Mouse (Mus musculus): Measurements from ENCODE around the gene Nup62.

Gene Nup62

GRCm38 (mm10) chr7:44818164-44818563 is 2.3 kb downstream of the Nup62 start:
- intact Hi-C loops (cut with DNase I): no loop called here

- intact Hi-C loops (cut with DNase I): no loop called here
These were observed 2.9 kb downstream of the Nup62 start for GRCm38 (mm10) chr7:44818751-44819235.

- intact Hi-C loops (cut with DNase I): no loop called here
These were observed 3.5 kb downstream of the Nup62 start for GRCm38 (mm10) chr7:44819391-44819790.

GRCm38 (mm10) chr7:44819863-44820262 is 4.0 kb downstream of the Nup62 start:
- intact Hi-C loops (cut with DNase I): no loop called here

- intact Hi-C loops (cut with DNase I): no loop called here
These were observed 4.6 kb downstream of the Nup62 start for GRCm38 (mm10) chr7:44820525-44820924.

- intact Hi-C loops (cut with DNase I): no loop called here
These were observed 6.0 kb downstream of the Nup62 start for GRCm38 (mm10) chr7:44821666-44822448.

- intact Hi-C loops (cut with DNase I): no loop called here
These were observed 7.5 kb downstream of the Nup62 start for GRCm38 (mm10) chr7:44823409-44823808.

GRCm38 (mm10) chr7:44824872-44825271 is 9.0 kb downstream of the Nup62 start:
- intact Hi-C loops (cut with DNase I): loop anchor here (2.0 kb wide), 1 partner anchor 100 kb away; no protein-coding TSS in a partner anchor

GRCm38 (mm10) chr7:44826771-44827170 is 10.9 kb downstream of the Nup62 start:
- intact Hi-C loops (cut with DNase I): no loop called here

- intact Hi-C loops (cut with DNase I): no loop called here
These were observed 12.8 kb downstream of the Nup62 start for GRCm38 (mm10) chr7:44828706-44829105.

GRCm38 (mm10) chr7:44832763-44833162 is 16.9 kb downstream of the Nup62 start:
- intact Hi-C loops (cut with DNase I): no loop called here

GRCm38 (mm10) chr7:44835373-44836015 is 19.6 kb downstream of the Nup62 start:
- intact Hi-C loops (cut with DNase I): no loop called here

GRCm38 (mm10) chr7:44836016-44836404 is 20.1 kb downstream of the Nup62 start:
- intact Hi-C loops (cut with DNase I): no loop called here

GRCm38 (mm10) chr7:44836423-44837053 is 20.6 kb downstream of the Nup62 start:
- intact Hi-C loops (cut with DNase I): no loop called here

- intact Hi-C loops (cut with DNase I): no loop called here
These were observed 22.2 kb downstream of the Nup62 start for GRCm38 (mm10) chr7:44838073-44838472.

GRCm38 (mm10) chr7:44839171-44839490 is 23.2 kb downstream of the Nup62 start:
- intact Hi-C loops (cut with DNase I): no loop called here

GRCm38 (mm10) chr7:44839491-44840191 is 23.8 kb downstream of the Nup62 start:
- intact Hi-C loops (cut with DNase I): no loop called here

GRCm38 (mm10) chr7:44840426-44840825 is 24.5 kb downstream of the Nup62 start:
- intact Hi-C loops (cut with DNase I): no loop called here

- intact Hi-C loops (cut with DNase I): no loop called here
These were observed 26.1 kb downstream of the Nup62 start for GRCm38 (mm10) chr7:44841825-44842463.

- intact Hi-C loops (cut with DNase I): no loop called here
These were observed 29.1 kb downstream of the Nup62 start for GRCm38 (mm10) chr7:44845006-44845405.

- intact Hi-C loops (cut with DNase I): no loop called here
These were observed 30.9 kb downstream of the Nup62 start for GRCm38 (mm10) chr7:44846804-44847203.

Measured in adrenal gland (tissue).